Mouse (Mus musculus): ENCODE results near the gene Abca6.

Abca6 gene

DNA sequence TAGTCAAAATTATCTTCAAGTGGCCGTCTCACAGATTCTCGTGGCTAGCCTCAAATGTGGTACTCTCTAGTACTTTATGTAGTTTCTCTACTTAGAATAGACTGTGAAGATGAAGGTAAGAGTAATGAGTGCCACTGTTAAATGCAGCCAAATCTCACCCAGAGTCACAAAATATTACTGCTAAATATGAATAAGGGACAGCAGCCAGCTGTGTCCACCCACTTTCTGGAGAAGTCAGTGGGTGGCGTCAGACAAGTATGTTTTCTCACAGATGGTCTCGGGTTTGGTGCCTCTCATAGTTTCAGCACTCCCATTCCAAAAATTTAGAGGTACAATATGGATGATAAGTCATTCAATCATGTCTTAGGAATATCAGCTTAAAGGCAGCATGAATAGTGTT lies 56.3 kb downstream of the Abca6 start:
- no peak for DNase-seq

DNA sequence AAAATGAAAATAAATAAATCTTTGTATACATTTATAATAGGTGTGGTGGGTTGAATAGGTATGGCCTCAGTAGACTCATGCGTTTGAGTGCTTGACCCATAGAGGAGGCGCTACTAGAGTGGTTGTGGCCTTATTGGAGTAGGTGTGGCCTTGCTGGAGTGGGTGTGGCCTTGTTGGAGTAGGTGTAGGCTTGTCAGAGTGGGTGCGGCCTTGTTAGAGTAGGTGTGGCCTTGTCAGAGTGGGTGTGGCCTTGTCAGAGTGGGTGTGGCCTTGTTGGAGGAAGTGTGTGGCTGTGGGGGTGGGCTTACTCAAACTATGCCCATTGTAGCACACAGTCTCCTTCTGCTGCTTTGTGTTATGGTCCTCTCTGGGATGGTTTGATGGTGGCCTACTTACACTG lies 80.4 kb downstream of the Abca6 start:
- DNase-seq = no peak

DNA sequence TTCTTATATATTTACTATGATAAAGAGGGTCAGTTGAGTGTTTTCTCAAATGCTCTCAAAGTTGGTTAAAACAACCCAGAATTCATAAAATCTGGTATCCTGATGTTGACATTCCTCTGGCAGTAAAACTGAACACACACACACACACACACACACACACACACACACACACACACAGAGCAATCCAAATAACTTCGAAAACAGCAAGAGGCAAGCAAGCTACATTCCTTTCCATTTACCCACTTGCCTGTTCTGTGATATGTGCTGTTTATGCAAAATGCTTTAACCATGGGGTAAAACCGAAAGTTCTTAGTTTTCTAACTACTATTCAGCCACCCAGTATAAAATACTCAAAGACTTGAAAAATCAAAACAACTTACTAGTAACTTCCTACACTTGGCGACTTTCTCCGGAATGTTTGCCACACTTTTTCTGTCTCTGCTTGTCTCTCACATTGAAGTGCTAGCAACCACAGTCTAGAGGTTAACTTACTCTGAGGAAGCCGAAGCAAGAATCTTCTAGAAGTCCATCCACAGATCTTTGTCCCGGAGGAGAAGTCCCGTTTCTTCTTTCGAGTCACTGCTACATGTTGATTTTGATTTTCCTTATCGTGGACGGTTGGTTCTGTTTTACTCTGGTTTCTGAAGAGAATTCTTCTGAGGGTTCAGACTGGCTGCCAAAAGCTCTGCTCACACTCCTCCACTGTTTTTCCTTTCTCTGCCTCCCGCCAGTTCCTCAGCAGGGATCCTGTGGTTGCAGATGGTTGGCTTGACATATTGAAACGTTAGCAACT lies 83.9 kb downstream of the Abca6 start, which contains the start of gene Abca9:
Abca9 (minus strand) TSS at position 738 of the 793 bp plus-strand sequence.
- no peak for DNase-seq

DNA sequence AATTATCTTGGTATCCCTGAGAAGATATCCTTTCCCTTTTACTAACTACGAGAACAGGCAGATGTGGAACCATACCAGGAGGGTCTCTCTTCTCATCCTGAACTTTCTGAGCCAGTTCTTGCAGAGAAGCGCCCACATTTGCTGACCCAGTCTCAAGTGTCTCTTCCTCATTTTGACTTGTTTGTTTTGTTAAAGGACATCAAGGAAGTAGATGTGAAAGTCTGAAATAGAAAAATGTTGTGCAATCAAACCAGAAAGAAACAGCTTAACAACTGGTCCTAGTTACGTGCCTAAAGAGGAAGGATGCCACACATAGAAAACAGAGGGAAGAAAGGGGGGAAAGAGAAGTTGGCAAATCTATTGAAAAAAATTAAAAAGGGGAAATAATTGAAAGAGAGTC lies 85.8 kb downstream of the Abca6 start:
- no peak for DNase-seq

DNA sequence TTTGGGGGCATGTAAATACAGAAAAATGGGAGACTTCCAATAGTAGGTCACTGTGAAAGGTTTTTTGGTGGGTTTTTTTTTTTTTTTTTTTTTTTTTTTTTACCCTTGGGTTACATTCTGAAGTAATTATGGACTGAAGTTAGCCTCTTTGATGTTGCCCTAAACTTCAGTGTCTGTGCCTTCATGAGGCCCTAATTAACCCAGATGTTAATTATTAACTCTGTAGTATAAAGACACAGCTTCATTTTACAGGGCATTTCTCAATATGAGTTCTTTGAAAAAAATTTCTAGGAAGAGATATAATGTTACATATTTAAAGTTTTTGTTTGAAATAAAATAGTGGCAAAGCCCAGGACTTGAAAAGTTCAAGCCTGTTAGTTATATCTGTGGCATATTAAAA lies 86.2 kb downstream of the Abca6 start:
- no peak for DNase-seq

DNA sequence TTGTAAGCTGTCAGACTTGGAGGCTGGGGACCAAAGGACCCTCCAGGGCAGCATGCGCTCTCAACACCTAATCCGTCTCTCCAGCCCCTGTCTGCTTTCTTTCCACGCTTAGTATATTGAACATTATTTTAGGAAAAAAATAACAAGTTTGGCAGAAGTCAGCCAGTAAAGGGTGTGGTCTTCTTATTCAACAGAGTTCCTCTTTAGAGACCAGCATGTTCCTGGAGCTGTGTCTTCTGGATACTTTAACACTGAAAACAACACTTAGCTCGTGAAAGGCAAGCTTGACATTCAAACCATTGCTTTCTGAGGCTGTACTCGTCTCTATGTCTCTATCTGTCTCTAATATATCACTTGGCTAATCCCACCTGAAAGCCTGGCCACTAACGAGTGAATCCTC lies 94.5 kb downstream of the Abca6 start:
- DNase-seq = no peak

DNA sequence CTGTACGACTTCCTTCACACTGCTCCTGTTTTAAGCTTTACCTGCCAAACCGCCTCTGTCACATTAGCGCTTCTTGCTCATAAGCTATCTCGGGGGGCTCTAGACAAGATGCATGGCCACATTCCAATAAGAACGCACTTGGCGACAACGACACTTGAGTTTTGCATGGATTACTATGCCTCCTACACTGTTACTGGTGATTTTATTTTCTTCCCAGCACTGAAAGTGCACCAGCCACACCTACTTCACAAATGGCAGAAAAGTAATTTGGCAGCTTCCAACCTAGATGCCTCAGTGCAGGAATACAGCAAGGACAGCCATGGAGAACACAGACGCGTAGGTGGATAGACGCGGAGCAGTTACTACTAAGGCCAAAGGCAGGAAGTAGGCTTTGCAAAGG lies 95.6 kb downstream of the Abca6 start:
- no peak for DNase-seq

DNA sequence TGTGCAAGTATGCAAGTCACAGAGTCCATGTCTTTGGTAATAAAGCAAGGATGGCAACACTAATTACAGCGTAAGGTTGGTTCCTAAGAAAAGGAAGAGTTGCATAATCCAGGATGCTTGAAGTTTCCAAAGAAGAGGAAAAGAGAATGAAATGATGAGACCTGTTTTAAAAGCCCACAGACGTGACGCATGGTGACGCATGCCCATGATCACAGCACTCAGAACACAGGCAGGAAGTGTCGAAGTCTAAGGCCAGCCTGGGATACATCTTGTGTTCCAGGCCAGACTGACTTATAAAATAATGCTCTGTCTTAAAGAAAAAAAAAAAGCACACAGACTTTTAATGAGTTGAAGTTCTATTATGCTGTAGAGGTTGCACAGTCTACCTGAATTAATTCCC lies 103.9 kb downstream of the Abca6 start:
- no peak for DNase-seq

DNA sequence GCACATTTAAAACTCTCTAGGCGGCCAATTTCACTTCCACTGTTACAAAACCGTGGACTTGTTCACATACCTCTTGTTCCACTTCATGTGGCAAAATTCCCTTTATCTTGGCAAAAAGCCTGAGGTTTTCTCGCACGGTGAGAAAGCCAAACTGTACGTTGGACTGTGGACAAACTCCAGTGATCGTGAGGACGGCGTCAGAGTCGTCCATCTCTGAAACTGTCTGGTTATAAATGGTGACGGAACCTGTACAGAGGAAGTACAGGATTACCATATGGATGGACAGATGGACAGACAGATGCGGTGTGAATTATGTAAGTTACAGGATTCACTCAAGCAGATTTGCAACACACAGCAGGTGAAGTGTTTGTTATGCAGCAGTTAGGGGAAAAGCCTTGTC lies 106.2 kb downstream of the Abca6 start:
- DNase-seq = no peak

DNA sequence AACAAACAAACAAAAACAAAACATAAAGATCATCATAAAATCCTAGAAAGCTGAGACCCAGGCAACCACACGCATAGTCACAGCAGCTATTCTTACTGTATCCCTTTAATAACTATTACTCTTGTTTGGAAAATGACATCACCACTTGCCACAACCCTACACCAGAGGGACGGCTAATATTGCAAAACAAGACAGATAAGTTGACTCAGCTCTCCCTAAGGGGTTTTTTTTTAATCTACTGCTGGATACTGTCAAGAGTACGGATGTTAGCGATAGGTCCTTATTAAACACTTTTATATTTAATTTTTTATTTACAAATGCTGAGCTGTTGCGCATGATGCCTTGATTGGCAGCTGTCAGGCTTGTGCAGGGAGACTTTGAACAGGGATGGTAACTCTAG lies 120.8 kb downstream of the Abca6 start:
- DNase-seq = no peak

All from thymus, postnatal 25 days (tissue).